Mouse (Mus musculus) hindbrain, embryonic 10.5 days (tissue): ENCODE data around the gene Dapl1. TPM values are rescaled to one million over a fixed set of nuclear protein-coding genes. Genes with fewer than 3 reads are reported as not detected.

Experiments
- DNase-seq: peaks from one replicate; pipeline ENCODE4 v3.0.0-alpha.2; 2017; ENCODE audit warnings: low spot score
- H3K27ac ChIP-seq: fragments of 300-500 bp; sonication (generic); 2 replicates; pipeline ENCODE4 v1.5.1; 2016; ENCODE audit warnings: mild to moderate bottlenecking, moderate library complexity
- H3K27me3 ChIP-seq: fragments of 300-500 bp; sonication (generic); 2 replicates; pipeline ENCODE4 v1.6.1; 2016; ENCODE audit warnings: mild to moderate bottlenecking; ENCODE audit not compliant: poor library complexity, insufficient read depth, severe bottlenecking
- H3K36me3 ChIP-seq: fragments of 300-500 bp; sonication (generic); 2 replicates; pipeline ENCODE4 v1.6.1; 2016; ENCODE audit warnings: mild to moderate bottlenecking, moderate library complexity
- H3K4me1 ChIP-seq: fragments of 300-500 bp; sonication (generic); replicated peaks from 2 replicates; pipeline ENCODE4 v1.6.1; 2016; ENCODE audit warnings: mild to moderate bottlenecking
- H3K4me3 ChIP-seq: fragments of 300-500 bp; sonication (generic); 2 replicates; pipeline ENCODE4 v1.5.1; 2016; ENCODE audit warnings: mild to moderate bottlenecking, moderate library complexity
- H3K9me3 ChIP-seq: fragments of 300-500 bp; sonication (generic); 2 replicates; pipeline ENCODE4 v1.6.1; 2016; ENCODE audit warnings: mild to moderate bottlenecking, moderate library complexity
- WGBS: fragments of 180-500 bp; shearing (Covaris S2); methylation state at CpG from one replicate; pipeline ENCODE4 v1.1.7; 2016; 5-methylcytosine and 5-hydroxymethylcytosine counted together
- polyA plus RNA-seq: library from polyadenylated mRNA; unstranded; fragments of >200 nt; fragmentation: Nextera tagmentation; extraction: Ambion mirVana; gene quantifications from 2 replicates; pipeline ENCODE4 v1.2.1, GENCODE M21; 2016

Gene Dapl1
- 1.4 and 1.6 TPM in 2 replicates for polyA plus RNA-seq

GRCm38 (mm10) chr2:59484438-59484837 is at the start of gene Dapl1:
TSS of gene Dapl1 (plus strand) at chr2:59484653.
- 78% methylated on average over 9 of the region's 9 CpGs for WGBS
- Histone ChIP-seq H3K27ac (no peak within 1 kb of the TSS), H3K4me3 (no peak within 1 kb of the TSS), H3K36me3 (no peaks in the 10 kb centered on the region), H3K9me3 (no peaks in the 10 kb centered on the region), H3K4me1 (peaks cover 20% of the 10 kb centered on the region), H3K27me3 (no peaks in the 10 kb centered on the region)
- no peak for DNase-seq

- no peak for DNase-seq
- Histone ChIP-seq H3K27me3 (0 out of 2 replicates have a peak, but pooled peaks cover 6% of the 10 kb centered on the region), H3K4me3 (no peak overlapping the region), H3K27ac (no peak overlapping the region), H3K4me1 (0 out of 2 replicates have a peak, but pooled peaks cover 3% of the 10 kb centered on the region), H3K36me3 (no peaks in the 10 kb centered on the region), H3K9me3 (no peaks in the 10 kb centered on the region)
- 87% methylated on average over 9 of the region's 9 CpGs for WGBS
Observed at GRCm38 (mm10) chr2:59434820-59435219, 49.6 kb upstream of the Dapl1 start.

GRCm38 (mm10) chr2:59437684-59438393 is 46.6 kb upstream of the Dapl1 start:
- WGBS = 87% methylated on average over 12 of the region's 12 CpGs
- DNase-seq = no peak
- H3K4me1 ChIP-seq = 0 out of 2 replicates have a peak, but pooled peaks cover 3% of the 10 kb centered on the region
- no peaks in the 10 kb centered on the region for H3K9me3 ChIP-seq
- H3K27me3 ChIP-seq = 0 out of 2 replicates have a peak, but pooled peaks cover 6% of the 10 kb centered on the region
- no peak overlapping the region for H3K27ac ChIP-seq
- no peak overlapping the region for H3K4me3 ChIP-seq
- H3K36me3 ChIP-seq = no peaks in the 10 kb centered on the region

- peak; percentile 51 for DNase-seq
- Histone ChIP-seq H3K4me3 (no peak overlapping the region), H3K27me3 (0 out of 2 replicates have a peak, but pooled peaks cover 6% of the 10 kb centered on the region), H3K36me3 (no peaks in the 10 kb centered on the region), H3K27ac (no peak overlapping the region), H3K9me3 (no peaks in the 10 kb centered on the region), H3K4me1 (0 out of 2 replicates have a peak, but pooled peaks cover 3% of the 10 kb centered on the region)
- 22% methylated on average over 10 of the region's 10 CpGs for WGBS
Observed at GRCm38 (mm10) chr2:59438479-59438935, 45.9 kb upstream of the Dapl1 start.

- 0 out of 2 replicates have a peak, but pooled peaks cover 6% of the 10 kb centered on the region for H3K27me3 ChIP-seq
- H3K4me3 ChIP-seq = no peak overlapping the region
- H3K9me3 ChIP-seq = no peaks in the 10 kb centered on the region
- DNase-seq = no peak
- 85% methylated on average over 9 of the region's 9 CpGs for WGBS
- 0 out of 2 replicates have a peak, but pooled peaks cover 3% of the 10 kb centered on the region for H3K4me1 ChIP-seq
- H3K36me3 ChIP-seq = no peaks in the 10 kb centered on the region
- H3K27ac ChIP-seq = no peak overlapping the region
Observed at GRCm38 (mm10) chr2:59439824-59440223, 44.6 kb upstream of the Dapl1 start.

- Histone ChIP-seq H3K4me3 (no peak overlapping the region), H3K27ac (no peak overlapping the region), H3K36me3 (no peaks in the 10 kb centered on the region), H3K27me3 (0 out of 2 replicates have a peak, but pooled peaks cover 6% of the 10 kb centered on the region), H3K4me1 (0 out of 2 replicates have a peak, but pooled peaks cover 3% of the 10 kb centered on the region), H3K9me3 (no peaks in the 10 kb centered on the region)
- 30% methylated on average over 5 of the region's 5 CpGs for WGBS
- peak; percentile 38 for DNase-seq
Observed at GRCm38 (mm10) chr2:59440481-59440880, 44.0 kb upstream of the Dapl1 start.

- Histone ChIP-seq H3K27me3 (0 out of 2 replicates have a peak, but pooled peaks cover 6% of the 10 kb centered on the region), H3K4me3 (no peak overlapping the region), H3K4me1 (0 out of 2 replicates have a peak, but pooled peaks cover 3% of the 10 kb centered on the region), H3K27ac (no peak overlapping the region), H3K9me3 (no peaks in the 10 kb centered on the region), H3K36me3 (no peaks in the 10 kb centered on the region)
- no peak for DNase-seq
- WGBS = 90% methylated on average over 5 of the region's 5 CpGs
Observed at GRCm38 (mm10) chr2:59441681-59442080, 42.8 kb upstream of the Dapl1 start.

- Histone ChIP-seq H3K4me3 (no peak overlapping the region), H3K36me3 (no peaks in the 10 kb centered on the region), H3K9me3 (no peaks in the 10 kb centered on the region), H3K4me1 (no peaks in the 10 kb centered on the region), H3K27me3 (no peaks in the 10 kb centered on the region), H3K27ac (no peak overlapping the region)
- no peak for DNase-seq
- 74% methylated on average over 6 of the region's 6 CpGs for WGBS
Observed at GRCm38 (mm10) chr2:59446671-59447070, 37.8 kb upstream of the Dapl1 start.

- no peak overlapping the region for H3K27ac ChIP-seq
- no peak for DNase-seq
- 0 out of 2 replicates have a peak, but pooled peaks cover 4% of the 10 kb centered on the region for H3K4me1 ChIP-seq
- WGBS = 77% methylated on average over 2 of the region's 2 CpGs
- H3K36me3 ChIP-seq = no peaks in the 10 kb centered on the region
- no peaks in the 10 kb centered on the region for H3K27me3 ChIP-seq
- H3K4me3 ChIP-seq = no peak overlapping the region
- H3K9me3 ChIP-seq = no peaks in the 10 kb centered on the region
Observed at GRCm38 (mm10) chr2:59447712-59448111, 36.7 kb upstream of the Dapl1 start.

GRCm38 (mm10) chr2:59448516-59448915 is 35.9 kb upstream of the Dapl1 start:
- Histone ChIP-seq H3K4me3 (no peak overlapping the region), H3K27me3 (no peaks in the 10 kb centered on the region), H3K36me3 (no peaks in the 10 kb centered on the region), H3K27ac (no peak overlapping the region), H3K9me3 (no peaks in the 10 kb centered on the region), H3K4me1 (0 out of 2 replicates have a peak, but pooled peaks cover 4% of the 10 kb centered on the region)
- no peak for DNase-seq
- WGBS = 92% methylated on average over 3 of the region's 3 CpGs

GRCm38 (mm10) chr2:59448921-59449320 is 35.5 kb upstream of the Dapl1 start:
- DNase-seq = no peak
- WGBS = 80% methylated on average over 4 of the region's 4 CpGs
- H3K36me3 ChIP-seq = no peaks in the 10 kb centered on the region

GRCm38 (mm10) chr2:59451675-59452074 is 32.8 kb upstream of the Dapl1 start:
- Histone ChIP-seq H3K9me3 (no peaks in the 10 kb centered on the region), H3K4me1 (0 out of 2 replicates have a peak, but pooled peaks cover 4% of the 10 kb centered on the region), H3K4me3 (no peak overlapping the region), H3K36me3 (no peaks in the 10 kb centered on the region), H3K27me3 (no peaks in the 10 kb centered on the region), H3K27ac (no peak overlapping the region)
- DNase-seq = no peak
- 82% methylated on average over 2 of the region's 2 CpGs for WGBS

More at GRCm38 (mm10) chr2:59448921-59449320, 35.5 kb upstream of the Dapl1 start:
- no peak overlapping the region for H3K27ac ChIP-seq
- no peaks in the 10 kb centered on the region for H3K9me3 ChIP-seq
- H3K4me1 ChIP-seq = 0 out of 2 replicates have a peak, but pooled peaks cover 4% of the 10 kb centered on the region
- no peak overlapping the region for H3K4me3 ChIP-seq
- H3K27me3 ChIP-seq = no peaks in the 10 kb centered on the region

GRCm38 (mm10) chr2:59452102-59452501 is 32.4 kb upstream of the Dapl1 start:
- Histone ChIP-seq H3K27me3 (no peaks in the 10 kb centered on the region), H3K27ac (no peak overlapping the region), H3K36me3 (no peaks in the 10 kb centered on the region), H3K4me1 (0 out of 2 replicates have a peak, but pooled peaks cover 4% of the 10 kb centered on the region), H3K9me3 (no peaks in the 10 kb centered on the region), H3K4me3 (no peak overlapping the region)
- WGBS = 73% methylated on average over 3 of the region's 3 CpGs
- DNase-seq = no peak
